Mouse (Mus musculus) embryonic facial prominence, embryonic 12.5 days (tissue): ENCODE results near the gene Gcgr. TPM values are rescaled to one million over a fixed set of nuclear protein-coding genes. Genes with fewer than 3 reads are reported as not detected.
"Not testable (repeated sequence)": the region's sequence is repeated elsewhere in the genome, so short reads cannot be mapped to it uniquely, and the experiment has no call there.

Source experiments
- ATAC-seq: fragments of 200-750 bp; cut with Nextera tagmentation; 2 replicates; pipeline ENCODE4 v1.8.0; 2017; ENCODE audit not compliant: insufficient number of reproducible peaks, insufficient read depth, low FRiP score, low TSS enrichment
- H3K27ac ChIP-seq: fragments of 300-500 bp; sonication (generic); 2 replicates; pipeline ENCODE4 v1.5.1; 2016; ENCODE audit warnings: mild to moderate bottlenecking
- H3K27me3 ChIP-seq: fragments of 300-500 bp; sonication (generic); 2 replicates; pipeline ENCODE4 v1.6.1; 2016; ENCODE audit warnings: mild to moderate bottlenecking, moderate library complexity
- H3K36me3 ChIP-seq: fragments of 300-500 bp; sonication (generic); 2 replicates; pipeline ENCODE4 v1.6.1; 2016; ENCODE audit warnings: mild to moderate bottlenecking
- H3K4me1 ChIP-seq: fragments of 300-500 bp; sonication (generic); 2 replicates; pipeline ENCODE4 v1.6.1; 2016
- H3K4me2 ChIP-seq: fragments of 300-500 bp; sonication (generic); replicated peaks from 2 replicates; pipeline ENCODE4 v1.6.1; 2016; ENCODE audit warnings: mild to moderate bottlenecking, moderate library complexity
- H3K4me3 ChIP-seq: fragments of 300-500 bp; sonication (generic); 2 replicates; pipeline ENCODE4 v1.5.1; 2016; ENCODE audit warnings: mild to moderate bottlenecking
- H3K9ac ChIP-seq: fragments of 300-500 bp; sonication (generic); 2 replicates; pipeline ENCODE4 v1.6.1; 2016; ENCODE audit warnings: mild to moderate bottlenecking, moderate library complexity
- H3K9me3 ChIP-seq: fragments of 300-500 bp; sonication (generic); 2 replicates; pipeline ENCODE4 v1.6.1; 2016; ENCODE audit warnings: mild to moderate bottlenecking, moderate library complexity
- WGBS: fragments of 180-500 bp; shearing (Covaris S2); methylation state at CpG from one replicate; pipeline ENCODE4 v1.1.7; 2016; 5-methylcytosine and 5-hydroxymethylcytosine counted together
- polyA plus RNA-seq: library from polyadenylated mRNA; unstranded; fragments of >200 nt; fragmentation: Nextera tagmentation; extraction: Ambion mirVana; gene quantifications from 2 replicates; pipeline ENCODE4 v1.2.1, GENCODE M21; 2016

Gene Gcgr
- polyA plus RNA-seq, 1 experiment from 2014 or later: 1.7 TPM

- H3K4me1 ChIP-seq: peaks cover 6% of the 10 kb centered on the region
- 81% methylated on average over 13 of the region's 13 CpGs for WGBS
- H3K9ac ChIP-seq: no peak overlapping the region
- no peaks in the 10 kb centered on the region for H3K36me3 ChIP-seq
- ATAC-seq: no peak
- no peaks in the 10 kb centered on the region for H3K9me3 ChIP-seq
- H3K27ac ChIP-seq: no peak overlapping the region
- no peaks in the 10 kb centered on the region for H3K27me3 ChIP-seq
- H3K4me2 ChIP-seq: no peak overlapping the region
- H3K4me3 ChIP-seq: no peak overlapping the region
These were observed 22.7 kb upstream of the Gcgr start for GRCm38 (mm10) chr11:120507611-120508289.

- no peak overlapping the region for H3K9ac ChIP-seq
- WGBS: 89% methylated on average over 9 of the region's 9 CpGs
- ATAC-seq: no peak
These were observed 22.1 kb upstream of the Gcgr start for GRCm38 (mm10) chr11:120508290-120508870.

GRCm38 (mm10) chr11:120509940-120510339 is 20.6 kb upstream of the Gcgr start:
- H3K9ac ChIP-seq: no peak overlapping the region
- H3K4me1 ChIP-seq: peaks cover 6% of the 10 kb centered on the region
- H3K4me3 ChIP-seq: no peak overlapping the region
- WGBS: 29% methylated on average over 4 of the region's 4 CpGs
- no peak for ATAC-seq
- H3K36me3 ChIP-seq: no peaks in the 10 kb centered on the region
- H3K4me2 ChIP-seq: peak overlapping the region; percentile 46; the same call in 1 of the 2 replicates
- no peaks in the 10 kb centered on the region for H3K9me3 ChIP-seq
- H3K27ac ChIP-seq: peak overlapping the region; percentile 63
- no peaks in the 10 kb centered on the region for H3K27me3 ChIP-seq

More at GRCm38 (mm10) chr11:120508290-120508870, 22.1 kb upstream of the Gcgr start:
- Histone ChIP-seq H3K4me2 (no peak overlapping the region), H3K9me3 (no peaks in the 10 kb centered on the region), H3K27ac (no peak overlapping the region), H3K4me3 (no peak overlapping the region), H3K4me1 (peaks cover 6% of the 10 kb centered on the region), H3K27me3 (no peaks in the 10 kb centered on the region), H3K36me3 (no peaks in the 10 kb centered on the region)

- peak overlapping the region; percentile 63 for H3K27ac ChIP-seq
- peaks cover 6% of the 10 kb centered on the region for H3K4me1 ChIP-seq
- ATAC-seq: no peak
- H3K9me3 ChIP-seq: no peaks in the 10 kb centered on the region
- 0 out of 2 replicates have a peak overlapping the region, but pooled peaks have one; percentile 12 for H3K4me3 ChIP-seq
- peak overlapping the region; percentile 21; the same call in 1 of the 2 replicates for H3K9ac ChIP-seq
- no peaks in the 10 kb centered on the region for H3K36me3 ChIP-seq
- H3K4me2 ChIP-seq: peak overlapping the region; percentile 46
- WGBS: 4% methylated on average over 16 of the region's 16 CpGs
- no peaks in the 10 kb centered on the region for H3K27me3 ChIP-seq
These were observed 20.0 kb upstream of the Gcgr start for GRCm38 (mm10) chr11:120510375-120511030.

GRCm38 (mm10) chr11:120512790-120513453 is 17.6 kb upstream of the Gcgr start:
- no peaks in the 10 kb centered on the region for H3K27me3 ChIP-seq
- H3K4me3 ChIP-seq: no peak overlapping the region
- no peak overlapping the region for H3K27ac ChIP-seq
- H3K4me1 ChIP-seq: peaks cover 6% of the 10 kb centered on the region
- no peak for ATAC-seq
- 39% methylated on average over 6 of the region's 6 CpGs for WGBS
- no peaks in the 10 kb centered on the region for H3K9me3 ChIP-seq
- no peak overlapping the region for H3K9ac ChIP-seq
- no peaks in the 10 kb centered on the region for H3K36me3 ChIP-seq
- H3K4me2 ChIP-seq: no peak overlapping the region

GRCm38 (mm10) chr11:120514262-120514661 is 16.2 kb upstream of the Gcgr start:
- not testable (repeated sequence) for H3K4me2 ChIP-seq, H3K9me3 ChIP-seq, H3K36me3 ChIP-seq, H3K9ac ChIP-seq, H3K27ac ChIP-seq, H3K27me3 ChIP-seq, ATAC-seq, H3K4me3 ChIP-seq, H3K4me1 ChIP-seq
- WGBS: 85% methylated on average over 2 of the region's 2 CpGs

- H3K36me3 ChIP-seq: no peaks in the 10 kb centered on the region
- no peak overlapping the region for H3K9ac ChIP-seq
- 17% methylated on average over 17 of the region's 17 CpGs for WGBS
- H3K4me3 ChIP-seq: no peak overlapping the region
- H3K4me2 ChIP-seq: no peak overlapping the region
- H3K27me3 ChIP-seq: no peaks in the 10 kb centered on the region
- no peak overlapping the region for H3K27ac ChIP-seq
- no peaks in the 10 kb centered on the region for H3K9me3 ChIP-seq
- H3K4me1 ChIP-seq: peaks cover 2% of the 10 kb centered on the region
- 0 out of 2 replicates have a peak, but pooled peaks have one; percentile 65 for ATAC-seq
These were observed 14.9 kb upstream of the Gcgr start for GRCm38 (mm10) chr11:120515611-120516010.

GRCm38 (mm10) chr11:120517147-120517546 is 13.4 kb upstream of the Gcgr start:
- no peak for ATAC-seq
- no peak overlapping the region for H3K9ac ChIP-seq
- no peak overlapping the region for H3K27ac ChIP-seq
- H3K9me3 ChIP-seq: no peaks in the 10 kb centered on the region
- H3K4me3 ChIP-seq: no peak overlapping the region
- H3K4me1 ChIP-seq: no peaks in the 10 kb centered on the region
- no peaks in the 10 kb centered on the region for H3K27me3 ChIP-seq
- H3K4me2 ChIP-seq: no peak overlapping the region
- H3K36me3 ChIP-seq: no peaks in the 10 kb centered on the region
- WGBS: 82% methylated on average over 4 of the region's 4 CpGs

GRCm38 (mm10) chr11:120518027-120518426 is 12.5 kb upstream of the Gcgr start:
- H3K9ac ChIP-seq: no peak overlapping the region
- H3K4me3 ChIP-seq: no peak overlapping the region
- H3K27me3 ChIP-seq: no peaks in the 10 kb centered on the region
- no peak overlapping the region for H3K4me2 ChIP-seq
- no peaks in the 10 kb centered on the region for H3K9me3 ChIP-seq
- no peaks in the 10 kb centered on the region for H3K36me3 ChIP-seq
- 52% methylated on average over 6 of the region's 6 CpGs for WGBS
- no peaks in the 10 kb centered on the region for H3K4me1 ChIP-seq
- no peak for ATAC-seq
- H3K27ac ChIP-seq: no peak overlapping the region

- Histone ChIP-seq H3K27me3 (no peaks in the 10 kb centered on the region), H3K27ac (no peak overlapping the region), H3K4me2 (no peak overlapping the region), H3K9me3 (no peaks in the 10 kb centered on the region), H3K36me3 (no peaks in the 10 kb centered on the region), H3K9ac (no peak overlapping the region), H3K4me3 (no peak overlapping the region), H3K4me1 (no peaks in the 10 kb centered on the region)
- ATAC-seq: no peak
- 75% methylated on average over 6 of the region's 6 CpGs for WGBS
These were observed 11.9 kb upstream of the Gcgr start for GRCm38 (mm10) chr11:120518558-120518957.

GRCm38 (mm10) chr11:120519738-120520137 is 10.8 kb upstream of the Gcgr start:
- Histone ChIP-seq H3K36me3 (no peaks in the 10 kb centered on the region), H3K9ac (peak overlapping the region; percentile 32; the same call in 1 of the 2 replicates), H3K27me3 (no peaks in the 10 kb centered on the region), H3K27ac (no peak overlapping the region), H3K4me2 (no peak overlapping the region; the same call in 1 of the 2 replicates), H3K4me3 (no peak overlapping the region), H3K9me3 (no peaks in the 10 kb centered on the region), H3K4me1 (no peaks in the 10 kb centered on the region)
- WGBS: 35% methylated on average over 9 of the region's 9 CpGs
- no peak; the same call in 1 of the 2 replicates for ATAC-seq
